Mouse (Mus musculus): ENCODE measurements around the gene Tdrd3. TPM values are rescaled to one million over a fixed set of nuclear protein-coding genes. Genes with fewer than 3 reads are reported as not detected.

The Tdrd3 gene
- polyA plus RNA-seq, 1 experiment from 2014 or later: 27.0 TPM

DNA sequence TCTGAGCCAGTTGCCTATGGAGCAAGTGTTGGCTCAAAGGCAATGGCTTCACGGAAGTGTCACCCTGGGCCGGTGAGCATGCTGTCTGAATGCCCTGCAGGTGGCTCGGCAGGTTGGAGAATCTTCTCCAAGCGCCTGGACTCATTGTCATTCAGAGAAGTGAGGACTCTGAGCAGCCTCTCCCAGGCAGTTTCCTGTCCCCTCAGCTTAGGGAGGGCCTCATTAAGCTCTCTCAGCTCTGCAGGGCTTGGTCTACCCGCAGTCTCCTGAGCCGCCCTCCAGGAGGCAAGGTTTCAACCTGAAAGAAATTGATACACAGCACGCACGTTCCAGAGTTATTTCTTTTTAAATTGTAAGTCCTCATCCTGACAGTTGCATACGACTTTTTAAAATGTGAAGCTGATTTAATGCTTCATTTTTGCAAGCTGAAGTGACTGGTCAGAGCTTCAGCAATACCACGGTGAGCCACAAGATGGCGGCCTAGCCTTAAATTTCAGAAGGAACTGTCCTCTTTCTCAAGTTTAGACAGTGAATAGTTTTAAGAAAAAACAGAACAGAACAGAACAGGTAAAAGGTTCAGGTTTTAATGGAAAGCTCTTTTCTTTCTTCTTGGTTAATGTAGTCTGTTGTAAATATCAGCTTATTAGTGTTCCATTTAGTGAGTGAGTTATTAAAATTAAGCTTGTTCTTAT lies 47.7 kb downstream of the Tdrd3 start:
- no peak overlapping the region for H3K4me3 ChIP-seq (ENCODE audit: low read depth, low read length)
- H3K4me2 ChIP-seq (ENCODE audit: low read length): no peak overlapping the region
- peaks cover 4% of the 10 kb centered on the region; the same call in 1 of the 2 replicates for H3K36me3 ChIP-seq (ENCODE audit: control insufficient read depth, insufficient read depth, low read length)
- peak; percentile 61; the same call in 1 of the 2 replicates for ATAC-seq (replicated peaks; ENCODE audit: low FRiP score, low TSS enrichment, low read depth)
- H3K9me3 ChIP-seq (ENCODE audit: control insufficient read depth, low read length): no peaks in the 10 kb centered on the region
- H3K27me3 ChIP-seq (replicated peaks; ENCODE audit: control insufficient read depth, insufficient read depth, low read length): no peaks in the 10 kb centered on the region
- H3K9ac ChIP-seq (ENCODE audit: low read length): no peak overlapping the region
- WGBS: 19% methylated on average over 11 of the region's 11 CpGs
- peak; percentile 95 for DNase-seq (ENCODE audit: low spot score)
- H3K27ac ChIP-seq (ENCODE audit: low read depth): no peak overlapping the region
- H3K4me1 ChIP-seq (replicated peaks; ENCODE audit: control insufficient read depth, insufficient read depth, low read length): peaks cover 3% of the 10 kb centered on the region; the same call in 1 of the 2 replicates

DNA sequence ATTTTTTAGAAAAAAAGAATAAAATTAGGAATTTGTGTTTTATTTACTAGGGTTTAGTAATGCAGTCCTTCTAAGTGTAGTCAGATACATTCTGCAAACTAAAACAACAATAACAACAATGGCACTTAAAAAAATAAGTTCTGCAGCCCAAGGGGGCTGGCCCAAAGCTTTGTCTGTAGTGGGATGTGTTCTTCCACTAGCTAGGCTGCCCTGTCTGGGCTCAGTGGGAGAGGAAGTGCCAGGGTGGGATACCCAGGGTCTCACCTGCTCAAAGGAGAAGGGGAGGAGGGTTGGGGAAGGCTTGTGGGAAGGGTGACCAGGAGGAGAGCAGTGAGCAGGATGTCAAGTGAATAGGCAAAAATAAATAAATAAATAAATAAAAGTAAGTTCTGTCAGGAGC lies 48.2 kb downstream of the Tdrd3 start:
- peaks cover 3% of the 10 kb centered on the region; the same call in 1 of the 2 replicates for H3K4me1 ChIP-seq (replicated peaks; ENCODE audit: control insufficient read depth, insufficient read depth, low read length)
- peaks cover 4% of the 10 kb centered on the region; the same call in 1 of the 2 replicates for H3K36me3 ChIP-seq (ENCODE audit: control insufficient read depth, insufficient read depth, low read length)
- H3K4me3 ChIP-seq (ENCODE audit: low read depth, low read length): no peak overlapping the region
- H3K27me3 ChIP-seq (replicated peaks; ENCODE audit: control insufficient read depth, insufficient read depth, low read length): no peaks in the 10 kb centered on the region
- no peak overlapping the region for H3K27ac ChIP-seq (ENCODE audit: low read depth)
- no peak overlapping the region for H3K4me2 ChIP-seq (ENCODE audit: low read length)
- ATAC-seq (replicated peaks; ENCODE audit: low FRiP score, low TSS enrichment, low read depth): no peak; the same call in 1 of the 2 replicates
- no peak overlapping the region for H3K9ac ChIP-seq (ENCODE audit: low read length)
- no peaks in the 10 kb centered on the region for H3K9me3 ChIP-seq (ENCODE audit: control insufficient read depth, low read length)
- no peak for DNase-seq (ENCODE audit: low spot score)

DNA sequence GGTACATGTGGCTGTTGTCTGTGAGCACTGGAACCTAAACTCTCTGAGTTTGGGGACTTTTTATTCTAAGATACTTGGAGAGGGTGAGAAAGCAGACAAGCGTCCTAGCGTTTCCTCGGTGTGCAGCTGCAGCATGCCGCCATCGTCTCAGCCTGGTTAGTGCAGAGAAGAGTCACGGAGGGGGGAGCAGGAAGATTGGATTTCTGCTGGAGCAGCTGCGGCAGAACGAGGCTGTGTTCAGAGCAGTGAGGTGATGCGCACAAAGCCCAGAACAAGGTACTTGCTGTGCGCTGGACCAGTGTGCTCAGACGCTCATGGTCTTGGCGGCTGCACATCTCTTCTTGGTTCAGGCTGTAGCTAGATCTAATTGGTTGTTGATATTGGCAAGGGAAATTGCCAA lies 51.1 kb downstream of the Tdrd3 start:
- DNase-seq (ENCODE audit: low spot score) (no peak), ATAC-seq (replicated peaks; ENCODE audit: low FRiP score, low TSS enrichment, low read depth) (no peak)
- no peaks in the 10 kb centered on the region for H3K27me3 ChIP-seq (replicated peaks; ENCODE audit: control insufficient read depth, insufficient read depth, low read length)
- H3K36me3 ChIP-seq (ENCODE audit: control insufficient read depth, insufficient read depth, low read length): peaks cover 4% of the 10 kb centered on the region; the same call in 1 of the 2 replicates
- no peak overlapping the region for H3K27ac ChIP-seq (ENCODE audit: low read depth)
- no peaks in the 10 kb centered on the region; the same call in 1 of the 2 replicates for H3K4me1 ChIP-seq (replicated peaks; ENCODE audit: control insufficient read depth, insufficient read depth, low read length)
- no peak overlapping the region for H3K4me3 ChIP-seq (ENCODE audit: low read depth, low read length)
- 83% methylated on average over 12 of the region's 12 CpGs for WGBS
- no peak overlapping the region for H3K9ac ChIP-seq (ENCODE audit: low read length)
- no peaks in the 10 kb centered on the region for H3K9me3 ChIP-seq (ENCODE audit: control insufficient read depth, low read length)
- H3K4me2 ChIP-seq (ENCODE audit: low read length): no peak overlapping the region

DNA sequence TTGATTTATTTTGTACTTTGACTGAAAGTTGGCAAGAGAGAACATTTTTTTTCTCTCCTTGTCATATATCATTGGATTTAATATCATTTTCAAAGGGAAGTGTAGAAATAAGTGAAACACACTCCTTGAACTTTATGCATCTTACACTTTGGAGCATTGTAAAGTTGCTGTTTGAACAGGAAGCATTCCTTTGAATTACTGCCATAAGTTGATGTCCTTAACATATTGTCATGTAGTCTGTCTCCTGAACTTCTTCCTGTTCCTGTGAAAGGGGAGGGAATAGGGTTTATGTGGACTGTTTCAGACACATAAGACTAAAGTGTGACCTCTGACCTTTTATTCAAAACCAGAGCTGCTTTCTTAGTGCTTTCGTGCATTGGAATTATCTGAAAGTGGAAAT lies 55.1 kb downstream of the Tdrd3 start:
- no peaks in the 10 kb centered on the region; the same call in 1 of the 2 replicates for H3K4me1 ChIP-seq (replicated peaks; ENCODE audit: control insufficient read depth, insufficient read depth, low read length)
- no peak overlapping the region for H3K9ac ChIP-seq (ENCODE audit: low read length)
- H3K27ac ChIP-seq (ENCODE audit: low read depth): no peak overlapping the region
- DNase-seq (ENCODE audit: low spot score): no peak
- WGBS: 72% methylated on average over 1 of the region's 1 CpGs
- peaks cover 20% of the 10 kb centered on the region for H3K36me3 ChIP-seq (ENCODE audit: control insufficient read depth, insufficient read depth, low read length)
- H3K9me3 ChIP-seq (ENCODE audit: control insufficient read depth, low read length): no peaks in the 10 kb centered on the region
- no peak for ATAC-seq (replicated peaks; ENCODE audit: low FRiP score, low TSS enrichment, low read depth)
- no peak overlapping the region for H3K4me2 ChIP-seq (ENCODE audit: low read length)
- H3K4me3 ChIP-seq (ENCODE audit: low read depth, low read length): no peak overlapping the region
- H3K27me3 ChIP-seq (replicated peaks; ENCODE audit: control insufficient read depth, insufficient read depth, low read length): no peaks in the 10 kb centered on the region

DNA sequence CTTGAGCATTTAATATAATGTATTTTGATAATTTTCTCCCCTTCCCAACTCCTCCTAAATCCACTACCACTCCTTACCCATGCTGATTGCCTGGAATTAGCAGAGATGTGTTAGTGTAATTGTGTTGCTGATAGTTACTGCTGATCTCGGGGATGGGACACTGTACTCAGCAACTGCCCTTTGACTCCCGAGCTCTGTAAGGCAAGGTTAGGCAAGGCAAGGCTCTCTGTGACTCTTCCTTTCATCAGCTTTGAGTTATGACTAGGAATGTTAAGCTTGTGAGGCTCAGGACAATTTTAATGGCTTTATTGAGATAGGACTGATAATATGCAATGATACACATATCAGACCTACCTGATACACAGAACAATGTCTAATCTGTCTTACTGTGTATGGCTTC lies 56.3 kb downstream of the Tdrd3 start:
- Histone ChIP-seq H3K27me3 (replicated peaks; ENCODE audit: control insufficient read depth, insufficient read depth, low read length) (no peaks in the 10 kb centered on the region), H3K4me1 (replicated peaks; ENCODE audit: control insufficient read depth, insufficient read depth, low read length) (no peaks in the 10 kb centered on the region; the same call in 1 of the 2 replicates), H3K4me3 (ENCODE audit: low read depth, low read length) (no peak overlapping the region), H3K4me2 (ENCODE audit: low read length) (no peak overlapping the region), H3K9me3 (ENCODE audit: control insufficient read depth, low read length) (no peaks in the 10 kb centered on the region), H3K36me3 (ENCODE audit: control insufficient read depth, insufficient read depth, low read length) (peaks cover 16% of the 10 kb centered on the region), H3K9ac (ENCODE audit: low read length) (no peak overlapping the region), H3K27ac (ENCODE audit: low read depth) (no peak overlapping the region)
- ATAC-seq (replicated peaks; ENCODE audit: low FRiP score, low TSS enrichment, low read depth): no peak
- no peak for DNase-seq (ENCODE audit: low spot score)
- 57% methylated on average over 2 of the region's 2 CpGs for WGBS

DNA sequence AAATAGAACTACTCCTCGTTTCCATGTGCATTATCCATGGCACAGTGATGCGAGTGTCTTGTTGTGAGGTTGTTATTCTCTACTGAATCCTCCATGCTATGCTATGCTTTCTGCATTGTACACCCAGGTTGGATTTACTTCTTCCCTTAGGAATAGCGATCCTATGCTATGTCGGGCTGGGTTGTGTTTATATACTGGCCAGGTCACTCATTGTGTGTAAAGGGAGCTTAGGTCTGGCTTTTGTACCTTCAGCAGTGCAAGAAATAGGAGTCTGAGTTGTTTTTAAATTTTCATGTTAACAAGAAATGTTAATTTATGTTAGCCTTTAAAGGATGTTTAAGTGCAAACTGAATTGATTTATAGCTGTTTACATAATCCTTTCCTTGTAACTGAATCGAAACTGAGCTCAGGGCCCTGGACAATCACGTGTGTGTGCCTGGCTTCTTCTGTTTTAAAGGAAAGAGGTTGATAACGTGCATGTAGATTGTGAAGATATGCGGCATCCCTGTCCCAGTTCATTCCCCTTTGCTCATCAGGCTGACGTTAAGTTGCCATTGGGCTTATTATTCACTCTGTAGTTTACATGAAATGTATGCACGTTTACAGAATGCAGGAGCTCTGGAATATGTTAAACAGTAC lies 59.4 kb downstream of the Tdrd3 start:
- Histone ChIP-seq H3K9ac (ENCODE audit: low read length) (no peak overlapping the region), H3K4me3 (ENCODE audit: low read depth, low read length) (no peak overlapping the region), H3K36me3 (ENCODE audit: control insufficient read depth, insufficient read depth, low read length) (peaks cover 23% of the 10 kb centered on the region), H3K27me3 (replicated peaks; ENCODE audit: control insufficient read depth, insufficient read depth, low read length) (no peaks in the 10 kb centered on the region), H3K9me3 (ENCODE audit: control insufficient read depth, low read length) (no peaks in the 10 kb centered on the region), H3K27ac (ENCODE audit: low read depth) (0 out of 2 replicates have a peak overlapping the region, but pooled peaks have one; percentile 12), H3K4me2 (ENCODE audit: low read length) (peak overlapping the region; percentile 1; the same call in 1 of the 2 replicates), H3K4me1 (replicated peaks; ENCODE audit: control insufficient read depth, insufficient read depth, low read length) (no peaks in the 10 kb centered on the region; the same call in 1 of the 2 replicates)
- 20% methylated on average over 10 of the region's 10 CpGs for WGBS
- no peak for DNase-seq (ENCODE audit: low spot score)
- ATAC-seq (replicated peaks; ENCODE audit: low FRiP score, low TSS enrichment, low read depth): peak; percentile 75

DNA sequence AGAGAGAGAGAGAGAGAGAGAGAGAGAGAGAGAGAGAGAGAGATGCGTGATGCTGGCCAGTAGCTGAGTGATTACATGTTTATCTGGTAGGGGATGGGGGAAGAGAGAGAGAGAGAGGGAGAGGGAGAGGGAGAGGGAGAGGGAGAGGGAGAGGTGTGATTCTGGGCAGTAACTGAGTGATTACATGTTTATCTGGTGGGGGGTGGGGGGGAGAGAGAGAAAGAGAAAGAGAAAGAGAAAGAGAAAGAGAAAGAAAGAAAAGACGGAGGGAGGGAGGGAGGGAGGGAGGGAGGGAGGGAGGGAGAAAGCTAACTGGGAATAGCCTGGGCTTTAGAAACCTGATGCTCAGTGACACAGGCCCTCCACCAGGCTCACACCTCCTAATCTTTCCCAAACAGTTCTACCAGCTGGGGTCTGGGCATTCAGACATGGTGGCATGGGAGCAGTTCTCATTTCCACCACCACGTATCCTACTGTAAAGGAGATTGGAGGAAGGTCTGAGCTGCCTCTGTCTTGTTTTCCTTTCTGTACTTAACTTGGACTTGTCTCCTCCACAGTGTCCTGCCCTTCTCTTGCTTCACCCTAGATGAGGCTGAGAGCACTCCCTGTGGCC lies 62.0 kb downstream of the Tdrd3 start:
- H3K9me3 ChIP-seq (ENCODE audit: control insufficient read depth, low read length): no peaks in the 10 kb centered on the region
- no peak overlapping the region for H3K4me2 ChIP-seq (ENCODE audit: low read length)
- H3K9ac ChIP-seq (ENCODE audit: low read length): no peak overlapping the region
- H3K4me1 ChIP-seq (replicated peaks; ENCODE audit: control insufficient read depth, insufficient read depth, low read length): no peaks in the 10 kb centered on the region; the same call in 1 of the 2 replicates
- H3K27me3 ChIP-seq (replicated peaks; ENCODE audit: control insufficient read depth, insufficient read depth, low read length): no peaks in the 10 kb centered on the region
- ATAC-seq (replicated peaks; ENCODE audit: low FRiP score, low TSS enrichment, low read depth): no peak
- no peak for DNase-seq (ENCODE audit: low spot score)
- peaks cover 37% of the 10 kb centered on the region for H3K36me3 ChIP-seq (ENCODE audit: control insufficient read depth, insufficient read depth, low read length)
- 45% methylated on average over 2 of the region's 3 CpGs for whole genome bisulfite sequencing
- no peak overlapping the region for H3K27ac ChIP-seq (ENCODE audit: low read depth)
- H3K4me3 ChIP-seq (ENCODE audit: low read depth, low read length): no peak overlapping the region

DNA sequence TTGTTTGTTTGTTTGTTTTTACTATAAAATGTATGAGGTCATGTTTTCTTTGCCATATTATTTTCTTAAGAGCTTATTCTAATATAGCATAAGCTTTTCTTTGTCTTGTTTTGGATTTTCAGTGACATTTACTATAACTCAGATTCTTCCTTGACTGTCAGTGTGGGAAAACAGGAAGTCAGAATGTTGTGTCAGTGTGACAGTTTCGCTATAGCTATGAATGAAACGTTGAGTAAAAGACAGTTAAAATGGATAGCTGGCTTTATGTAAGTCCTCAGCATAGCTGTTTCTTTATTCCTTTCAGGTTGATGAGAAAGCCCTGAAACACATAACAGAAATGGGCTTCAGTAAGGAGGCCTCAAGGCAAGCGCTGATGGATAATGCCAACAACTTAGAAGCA lies 69.4 kb downstream of the Tdrd3 start:
- Histone ChIP-seq H3K27me3 (replicated peaks; ENCODE audit: control insufficient read depth, insufficient read depth, low read length) (no peaks in the 10 kb centered on the region), H3K4me3 (ENCODE audit: low read depth, low read length) (no peak overlapping the region), H3K27ac (ENCODE audit: low read depth) (no peak overlapping the region), H3K9ac (ENCODE audit: low read length) (no peak overlapping the region), H3K9me3 (ENCODE audit: control insufficient read depth, low read length) (no peaks in the 10 kb centered on the region), H3K4me2 (ENCODE audit: low read length) (no peak overlapping the region), H3K4me1 (replicated peaks; ENCODE audit: control insufficient read depth, insufficient read depth, low read length) (no peaks in the 10 kb centered on the region), H3K36me3 (ENCODE audit: control insufficient read depth, insufficient read depth, low read length) (peaks cover 39% of the 10 kb centered on the region)
- ATAC-seq (replicated peaks; ENCODE audit: low FRiP score, low TSS enrichment, low read depth) (no peak), DNase-seq (ENCODE audit: low spot score) (no peak)
- 81% methylated on average over 3 of the region's 3 CpGs for WGBS

All from intestine, embryonic 14.5 days (tissue).